Mouse (Mus musculus): ENCODE measurements around the gene Abca9. TPM values are rescaled to one million over a fixed set of nuclear protein-coding genes. Genes with fewer than 3 reads are reported as not detected.

Gene Abca9
- total RNA-seq, 2 experiments from 2014 or later = 6.3 to 6.4 TPM

- DNase-seq (ENCODE audit: low spot score in 2 of 2) = no peak
Observed at GRCm38 (mm10) chr11:110072158-110072557, 95.8 kb downstream of the Abca9 start.

DNA sequence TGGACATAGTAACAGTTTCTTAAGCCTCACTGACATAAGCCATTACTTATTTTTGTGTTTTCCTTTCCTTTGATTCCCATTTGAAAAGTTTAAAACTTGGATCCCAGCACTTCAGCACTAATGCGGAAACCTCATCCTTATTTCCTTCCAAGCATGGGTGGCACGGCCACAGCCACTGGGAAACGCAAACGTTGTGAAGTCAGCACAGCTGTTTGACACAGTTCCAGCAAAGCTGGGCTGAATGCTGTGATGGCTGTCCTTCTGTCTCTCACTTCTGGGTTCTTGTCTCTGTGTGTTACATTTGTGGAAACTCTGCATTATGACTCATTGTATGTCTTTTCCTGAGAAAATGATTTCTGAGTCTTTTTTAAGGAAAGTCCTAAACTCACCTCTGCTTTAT, 107.0 kb downstream of the Abca9 start:
- no peak for DNase-seq (ENCODE audit: low spot score in 2 of 2)

DNA sequence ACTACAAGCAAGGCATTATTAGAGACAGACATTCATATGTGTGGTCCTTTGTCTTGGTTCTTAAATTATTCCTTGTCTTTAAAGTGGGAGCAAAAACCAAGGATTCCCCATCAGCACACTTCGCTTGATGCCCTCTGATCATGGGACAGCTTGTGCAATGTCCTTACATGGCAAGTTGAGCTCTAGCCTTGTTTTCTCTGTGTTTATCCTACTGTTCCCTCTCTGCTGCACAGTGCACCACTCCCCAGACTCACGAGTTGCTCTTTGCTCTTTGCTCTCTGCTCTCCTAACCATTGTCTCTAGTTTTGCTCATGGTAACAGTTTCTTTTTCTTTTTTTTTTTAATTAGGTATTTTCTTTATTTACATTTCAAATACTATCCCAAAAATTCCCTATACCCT, 107.9 kb downstream of the Abca9 start:
- DNase-seq (ENCODE audit: low spot score in 2 of 2) = no peak

GRCm38 (mm10) chr11:110053681-110054080, 114.3 kb downstream of the Abca9 start:
- DNase-seq (ENCODE audit: low spot score in 2 of 2) = no peak

Other genes starting within 250 kb of the Abca9 start
- 10 to 100 TPM; 10.6 to 11.5 TPM for gene Abca8b, start 172.4 kb downstream of the Abca9 start, total RNA-seq (2021)
- gene Abca8a, start 72.2 kb downstream of the Abca9 start, total RNA-seq (2021) = 10 to 100 TPM in 1 of 2 experiments, 1 to 10 TPM in 1; 6.6 to 10.6 TPM
- 1 to 10 TPM; 1.8 to 2.2 TPM for gene Abca6, start 83.6 kb upstream of the Abca9 start, total RNA-seq (2021)
- gene Abca5, start 169.5 kb upstream of the Abca9 start, total RNA-seq (2021) = 10 to 100 TPM; 36.1 to 39.2 TPM
- gene Map2k6, start 230.9 kb upstream of the Abca9 start, total RNA-seq (2021) = 10 to 100 TPM; 30.8 to 31.4 TPM